Mouse (Mus musculus) lung, embryonic 16.5 days (tissue): Measurements from ENCODE around the gene Igf1. TPM values are rescaled to one million over a fixed set of nuclear protein-coding genes. Genes with fewer than 3 reads are reported as not detected.
A peak's percentile ranks its signal among the peaks of the same experiment; 100 is the strongest.

ENCODE experiments used
- ATAC-seq: fragments of 200-750 bp; cut with Nextera tagmentation; 2 replicates; pipeline ENCODE4 v1.8.0; 2017; ENCODE audit warnings: low read depth, mild to moderate bottlenecking, moderate library complexity
- H3K27ac ChIP-seq: fragments of 300-500 bp; sonication (generic); 2 replicates; pipeline ENCODE4 v1.5.1; 2014; ENCODE audit warnings: mild to moderate bottlenecking, control low read depth, low read length
- H3K27me3 ChIP-seq: fragments of 300-500 bp; sonication (generic); 2 replicates; pipeline ENCODE4 v1.6.1; 2014; ENCODE audit warnings: low read depth, low read length, mixed read lengths; ENCODE audit not compliant: control insufficient read depth, insufficient read depth
- H3K36me3 ChIP-seq: fragments of 300-500 bp; sonication (generic); 2 replicates; pipeline ENCODE4 v1.6.1; 2014; ENCODE audit warnings: low read length; ENCODE audit not compliant: control insufficient read depth, insufficient read depth
- H3K4me1 ChIP-seq: fragments of 300-500 bp; sonication (generic); replicated peaks from 2 replicates; pipeline ENCODE4 v1.6.1; 2014; ENCODE audit warnings: low read length, mixed read lengths; ENCODE audit not compliant: control insufficient read depth, insufficient read depth
- H3K4me2 ChIP-seq: fragments of 300-500 bp; sonication (generic); 2 replicates; pipeline ENCODE4 v1.6.1; 2014; ENCODE audit warnings: low read depth, low read length, control low read depth
- H3K4me3 ChIP-seq: fragments of 300-500 bp; sonication (generic); 2 replicates; pipeline ENCODE4 v1.5.1; 2014; ENCODE audit warnings: mild to moderate bottlenecking, low read length, control low read depth
- H3K9ac ChIP-seq: fragments of 300-500 bp; sonication (generic); 2 replicates; pipeline ENCODE4 v1.6.1; 2014; ENCODE audit warnings: low read length, control low read depth
- H3K9me3 ChIP-seq: fragments of 300-500 bp; sonication (generic); 2 replicates; pipeline ENCODE4 v1.6.1; 2016; ENCODE audit warnings: low read length; ENCODE audit not compliant: control insufficient read depth
- WGBS: fragments of 180-500 bp; shearing (Covaris S2); extraction: QIAGEN DNeasy Blood & Tissue Kit; methylation state at CpG from one replicate; pipeline ENCODE4 v1.1.7; 2014; 5-methylcytosine and 5-hydroxymethylcytosine counted together
- polyA plus RNA-seq: library from polyadenylated mRNA; unstranded; fragments of >200 nt; fragmentation: Nextera tagmentation; extraction: Ambion mirVana; gene quantifications from 2 replicates; pipeline ENCODE4 v1.2.1, GENCODE M21; 2015

The Igf1 gene
- polyA plus RNA-seq, 1 experiment from 2014 or later = 70.1 TPM

DNA sequence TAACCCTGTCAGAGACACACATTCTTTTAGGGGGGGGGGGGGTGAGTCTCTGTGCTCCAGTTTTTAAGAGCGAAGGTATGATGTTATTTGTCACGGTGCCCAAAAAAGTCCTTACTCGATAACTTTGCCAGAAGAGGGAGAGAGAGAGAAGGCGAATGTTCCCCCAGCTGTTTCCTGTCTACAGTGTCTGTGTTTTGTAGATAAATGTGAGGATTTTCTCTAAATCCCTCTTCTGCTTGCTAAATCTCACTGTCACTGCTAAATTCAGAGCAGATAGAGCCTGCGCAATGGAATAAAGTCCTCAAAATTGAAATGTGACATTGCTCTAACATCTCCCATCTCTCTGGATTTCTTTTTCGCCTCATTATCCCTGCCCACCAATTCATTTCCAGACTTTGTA is 874 bp downstream of the Igf1 start:
- peak overlapping the region; percentile 72 for H3K27ac ChIP-seq
- H3K27me3 ChIP-seq = peaks cover 15% of the 10 kb centered on the region
- H3K4me3 ChIP-seq = peak overlapping the region; percentile 54
- peak; percentile 51; the same call in 1 of the 2 replicates for ATAC-seq
- no peaks in the 10 kb centered on the region for H3K36me3 ChIP-seq
- peaks cover 22% of the 10 kb centered on the region for H3K4me1 ChIP-seq
- H3K9me3 ChIP-seq = no peaks in the 10 kb centered on the region
- WGBS = 10% methylated on average over 6 of the region's 6 CpGs
- peak overlapping the region; percentile 68 for H3K4me2 ChIP-seq
- H3K9ac ChIP-seq = 0 out of 2 replicates have a peak overlapping the region, but pooled peaks have one; percentile 32

GRCm38 (mm10) chr10:87859453-87859852 is 1.4 kb downstream of the Igf1 start:
- H3K36me3 ChIP-seq = no peaks in the 10 kb centered on the region
- 4% methylated on average over 10 of the region's 10 CpGs for WGBS
- H3K27ac ChIP-seq = peak overlapping the region; percentile 72
- ATAC-seq = no peak
- H3K27me3 ChIP-seq = peaks cover 15% of the 10 kb centered on the region
- peak overlapping the region; percentile 51 for H3K9ac ChIP-seq
- H3K4me2 ChIP-seq = peak overlapping the region; percentile 68
- H3K4me1 ChIP-seq = peaks cover 22% of the 10 kb centered on the region
- no peaks in the 10 kb centered on the region for H3K9me3 ChIP-seq
- H3K4me3 ChIP-seq = peak overlapping the region; percentile 54

GRCm38 (mm10) chr10:87860181-87861103 is 2.4 kb downstream of the Igf1 start:
- no peaks in the 10 kb centered on the region for H3K9me3 ChIP-seq
- peaks cover 22% of the 10 kb centered on the region for H3K4me1 ChIP-seq
- H3K4me3 ChIP-seq = peak overlapping the region; percentile 54
- H3K27me3 ChIP-seq = peaks cover 12% of the 10 kb centered on the region
- 4% methylated on average over 30 of the region's 30 CpGs for WGBS
- H3K9ac ChIP-seq = peak overlapping the region; percentile 68
- peak overlapping the region; percentile 68 for H3K4me2 ChIP-seq
- H3K36me3 ChIP-seq = no peaks in the 10 kb centered on the region
- peak overlapping the region; percentile 71 for H3K27ac ChIP-seq
- peak; percentile 39; the same call in 1 of the 2 replicates for ATAC-seq

DNA sequence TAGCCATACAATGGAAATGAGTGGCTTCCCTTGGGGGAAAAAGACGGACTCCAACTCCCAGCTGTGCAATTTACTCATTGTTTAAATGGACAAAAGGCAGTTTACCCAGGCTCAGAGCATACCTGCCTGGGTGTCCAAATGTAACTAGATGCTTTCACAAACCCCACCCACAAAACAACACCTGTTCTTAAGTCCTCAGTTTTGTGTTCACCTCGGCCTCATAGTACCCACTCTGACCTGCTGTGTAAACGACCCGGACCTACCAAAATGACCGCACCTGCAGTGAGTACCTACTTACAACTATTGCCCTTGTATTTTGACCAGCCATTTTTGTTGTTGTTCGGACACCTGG is 3.0 kb downstream of the Igf1 start:
- peaks cover 11% of the 10 kb centered on the region for H3K27me3 ChIP-seq
- peak overlapping the region; percentile 68; the same call in 1 of the 2 replicates for H3K9ac ChIP-seq
- no peaks in the 10 kb centered on the region for H3K36me3 ChIP-seq
- H3K4me3 ChIP-seq = peak overlapping the region; percentile 54
- ATAC-seq = no peak
- 64% methylated on average over 6 of the region's 6 CpGs for WGBS
- peak overlapping the region; percentile 68 for H3K4me2 ChIP-seq
- no peak overlapping the region; the same call in 1 of the 2 replicates for H3K27ac ChIP-seq
- H3K4me1 ChIP-seq = peaks cover 22% of the 10 kb centered on the region
- no peaks in the 10 kb centered on the region for H3K9me3 ChIP-seq

- H3K9ac ChIP-seq = no peak overlapping the region
- H3K27ac ChIP-seq = no peak overlapping the region
These were observed 4.8 kb downstream of the Igf1 start for GRCm38 (mm10) chr10:87862899-87863298.

DNA sequence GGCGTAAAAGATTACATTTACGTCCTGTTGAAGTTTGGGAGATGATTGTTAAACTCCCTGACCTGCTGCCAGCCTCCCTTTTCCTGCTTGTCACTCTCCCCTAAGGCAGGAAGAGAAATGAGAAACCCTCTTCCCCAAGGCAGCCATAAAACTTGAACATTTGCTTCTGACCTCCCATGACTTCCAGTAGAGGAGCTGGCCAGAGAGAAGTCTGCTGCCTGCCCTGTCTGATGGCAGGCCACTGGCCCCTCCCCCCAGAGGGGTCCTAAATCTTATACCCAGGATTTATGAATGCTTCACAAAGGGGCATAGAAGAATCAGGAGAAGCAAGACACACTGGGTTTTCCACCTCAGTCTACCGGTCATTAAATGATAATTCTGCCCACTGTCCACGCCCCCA is 5.3 kb downstream of the Igf1 start:
- no peak for ATAC-seq
- H3K4me2 ChIP-seq = no peak overlapping the region

More at GRCm38 (mm10) chr10:87862899-87863298, 4.8 kb downstream of the Igf1 start:
- Histone ChIP-seq H3K9me3 (no peaks in the 10 kb centered on the region), H3K4me3 (no peak overlapping the region), H3K4me2 (no peak overlapping the region), H3K27me3 (peaks cover 5% of the 10 kb centered on the region; the same call in 1 of the 2 replicates), H3K4me1 (peaks cover 15% of the 10 kb centered on the region), H3K36me3 (no peaks in the 10 kb centered on the region)
- WGBS = 47% methylated on average over 7 of the region's 7 CpGs
- no peak for ATAC-seq

GRCm38 (mm10) chr10:87865712-87866111 is 7.6 kb downstream of the Igf1 start:
- Histone ChIP-seq H3K27ac (no peak overlapping the region), H3K27me3 (no peaks in the 10 kb centered on the region; the same call in 1 of the 2 replicates), H3K4me2 (no peak overlapping the region), H3K9ac (no peak overlapping the region), H3K4me3 (no peak overlapping the region), H3K36me3 (no peaks in the 10 kb centered on the region), H3K9me3 (no peaks in the 10 kb centered on the region), H3K4me1 (peaks cover 5% of the 10 kb centered on the region; the same call in 1 of the 2 replicates)
- 85% methylated on average over 9 of the region's 9 CpGs for WGBS
- no peak for ATAC-seq

More for the DNA sequence above, 5.3 kb downstream of the Igf1 start:
- no peak overlapping the region for H3K4me3 ChIP-seq
- peaks cover 11% of the 10 kb centered on the region for H3K4me1 ChIP-seq
- no peak overlapping the region for H3K9ac ChIP-seq
- H3K36me3 ChIP-seq = no peaks in the 10 kb centered on the region
- no peak overlapping the region for H3K27ac ChIP-seq
- no peaks in the 10 kb centered on the region for H3K9me3 ChIP-seq
- H3K27me3 ChIP-seq = peaks cover 3% of the 10 kb centered on the region; the same call in 1 of the 2 replicates
- WGBS = 60% methylated on average over 4 of the region's 4 CpGs

DNA sequence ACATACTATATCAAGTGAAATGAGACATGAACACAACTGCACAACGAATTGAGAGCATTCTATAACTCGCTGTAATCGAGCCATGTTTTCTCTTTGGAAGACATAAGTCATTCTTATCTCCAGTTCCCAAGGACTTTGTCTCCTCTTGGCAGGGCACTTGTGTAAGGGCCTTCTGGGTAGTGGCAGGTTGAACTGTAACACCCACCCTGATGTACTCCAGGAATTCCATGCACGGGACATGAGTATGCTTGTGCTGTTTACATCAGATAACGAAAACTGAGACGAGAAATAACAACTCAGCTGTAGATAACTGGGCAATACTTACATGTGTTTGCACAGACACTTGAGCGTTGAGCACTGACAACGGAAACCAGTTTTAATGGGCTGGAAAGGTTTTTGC is 8.4 kb downstream of the Igf1 start:
- peak; percentile 76 for ATAC-seq
- no peaks in the 10 kb centered on the region for H3K27me3 ChIP-seq
- no peaks in the 10 kb centered on the region for H3K36me3 ChIP-seq
- no peak overlapping the region; the same call in 1 of the 2 replicates for H3K4me2 ChIP-seq
- H3K9ac ChIP-seq = no peak overlapping the region
- H3K4me1 ChIP-seq = peaks cover 3% of the 10 kb centered on the region; the same call in 1 of the 2 replicates
- 19% methylated on average over 8 of the region's 8 CpGs for WGBS
- H3K9me3 ChIP-seq = no peaks in the 10 kb centered on the region
- no peak overlapping the region for H3K4me3 ChIP-seq
- H3K27ac ChIP-seq = no peak overlapping the region

DNA sequence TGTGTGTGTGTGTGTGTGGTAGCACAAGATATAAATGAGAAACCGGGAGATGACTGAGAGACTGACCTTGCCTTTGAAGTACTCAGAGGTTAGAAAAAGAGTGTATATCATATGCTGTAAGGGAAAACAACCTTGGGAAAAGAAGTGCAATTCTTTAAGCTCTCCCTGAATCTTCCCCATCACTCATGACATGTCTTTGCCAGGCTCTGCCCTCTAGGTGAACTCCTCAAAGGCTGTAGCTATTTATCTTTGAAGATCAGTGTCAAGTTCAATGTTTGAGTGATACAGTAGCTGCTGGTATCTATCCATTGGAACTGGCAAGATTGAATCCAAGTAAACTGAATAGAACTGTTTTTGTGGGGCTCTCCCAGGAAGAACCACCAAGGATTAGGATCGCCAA is 9.2 kb downstream of the Igf1 start:
- Histone ChIP-seq H3K9me3 (no peaks in the 10 kb centered on the region), H3K27ac (no peak overlapping the region), H3K4me3 (no peak overlapping the region), H3K4me1 (peaks cover 9% of the 10 kb centered on the region), H3K36me3 (no peaks in the 10 kb centered on the region), H3K27me3 (no peaks in the 10 kb centered on the region), H3K4me2 (no peak overlapping the region), H3K9ac (no peak overlapping the region)
- 54% methylated on average over 2 of the region's 2 CpGs for WGBS
- ATAC-seq = no peak
